Mouse (Mus musculus) bone marrow, adult 2 months (tissue): ENCODE measurements around the gene Setd1a.

Source experiments
- CTCF ChIP-seq: fragments of 200-500 bp; IDR thresholded peaks from 2 replicates; pipeline ENCODE4 v1.5.1; 2011; ENCODE audit warnings: low read length, control low read depth; ENCODE audit not compliant: control insufficient read depth, insufficient read depth
- POLR2A ChIP-seq: fragments of 200-500 bp; IDR thresholded peaks from 2 replicates; pipeline ENCODE4 v1.6.1; 2011; ENCODE audit warnings: low read depth, mild to moderate bottlenecking, control low read depth, low read length, borderline replicate concordance; ENCODE audit not compliant: control insufficient read depth

DNA sequence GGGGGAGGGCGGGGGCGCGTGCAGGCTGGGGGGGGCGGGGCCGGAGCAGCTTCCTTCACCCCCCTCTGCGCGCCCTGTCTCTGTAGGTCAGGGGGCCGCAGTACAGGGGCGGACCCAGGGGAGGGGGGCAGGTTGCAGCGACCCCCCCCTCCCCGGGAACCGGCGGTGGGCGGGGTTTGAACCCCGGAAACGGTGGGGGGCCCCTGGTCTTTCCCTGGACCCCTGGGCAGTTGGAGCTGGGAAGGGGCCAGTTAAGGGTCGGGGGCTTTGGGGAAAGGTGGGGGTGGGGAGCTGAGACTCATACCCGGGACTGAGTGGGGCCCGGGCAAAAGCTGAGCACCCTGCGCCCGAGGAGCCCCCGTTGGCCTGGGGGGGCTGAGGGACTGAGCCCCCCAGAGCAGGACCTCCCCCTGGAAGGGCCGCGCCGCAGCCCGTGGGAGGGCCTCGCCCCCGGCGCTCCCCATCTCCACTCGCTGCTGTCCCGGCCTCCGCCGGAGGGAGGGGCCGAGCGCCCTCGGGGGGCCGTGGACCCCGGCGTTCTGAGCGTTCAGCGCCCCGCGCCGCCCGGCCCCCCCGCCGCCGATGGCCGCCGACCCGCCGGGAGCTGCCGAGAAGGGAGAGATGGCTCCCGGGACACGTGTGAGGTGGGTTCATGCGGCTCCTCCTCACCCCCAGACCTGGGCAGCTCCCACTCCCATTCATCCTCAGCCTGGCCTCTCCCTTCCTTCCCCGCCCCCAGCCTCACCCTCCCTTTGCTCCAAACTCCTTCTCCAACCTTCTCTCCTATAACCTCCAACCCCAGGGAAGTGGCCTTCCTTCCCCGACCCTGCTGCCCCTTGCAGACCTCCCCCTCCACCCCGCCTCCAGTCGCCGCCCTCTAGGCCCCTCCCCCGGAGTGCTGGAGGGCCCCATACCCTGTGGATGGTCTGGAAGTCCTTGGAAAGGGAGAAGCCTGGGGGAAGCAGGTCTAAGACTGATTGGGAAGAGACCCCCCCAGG is 29.7 kb upstream of the Setd1a start:
- TF ChIP-seq CTCF (no peak), POLR2A (no peak)
